Mouse (Mus musculus): ENCODE results near the gene Bcl10. TPM values are rescaled to one million over a fixed set of nuclear protein-coding genes. Genes with fewer than 3 reads are reported as not detected.

Gene Bcl10
- polyA plus RNA-seq, 1 experiment from 2014 or later = 25.0 TPM

DNA sequence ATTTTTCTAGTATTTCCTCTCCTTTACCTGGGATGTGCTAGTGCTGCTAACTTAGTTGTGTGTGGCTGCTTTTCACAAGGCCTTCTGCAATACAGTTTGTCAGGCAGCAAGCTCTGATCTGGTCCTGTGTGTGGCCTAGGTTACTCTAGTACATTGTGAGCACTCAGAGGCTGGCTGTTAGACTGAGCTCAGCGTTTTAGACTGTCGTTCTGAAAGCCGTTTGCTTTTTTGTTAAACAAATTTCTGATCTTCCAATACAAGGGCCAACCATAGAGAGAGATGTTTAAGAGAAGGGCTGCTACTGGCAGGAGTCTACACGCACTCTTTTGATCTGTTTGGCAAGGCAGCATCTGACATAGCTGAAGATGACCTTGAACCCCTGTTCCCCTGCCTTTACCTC, 17.4 kb downstream of the Bcl10 start:
- Histone ChIP-seq H3K27ac (no peak overlapping the region), H3K4me1 (peaks cover 52% of the 10 kb centered on the region), H3K36me3 (peaks cover 40% of the 10 kb centered on the region), H3K4me2 (peak overlapping the region; percentile 90), H3K9ac (no peak overlapping the region), H3K4me3 (no peak overlapping the region), H3K27me3 (replicated peaks) (no peaks in the 10 kb centered on the region), H3K9me3 (replicated peaks) (no peaks in the 10 kb centered on the region)
- WGBS (ENCODE audit: insufficient replicate concordance) = 72% methylated on average over 4 of the region's 4 CpGs
- ATAC-seq = no peak

DNA sequence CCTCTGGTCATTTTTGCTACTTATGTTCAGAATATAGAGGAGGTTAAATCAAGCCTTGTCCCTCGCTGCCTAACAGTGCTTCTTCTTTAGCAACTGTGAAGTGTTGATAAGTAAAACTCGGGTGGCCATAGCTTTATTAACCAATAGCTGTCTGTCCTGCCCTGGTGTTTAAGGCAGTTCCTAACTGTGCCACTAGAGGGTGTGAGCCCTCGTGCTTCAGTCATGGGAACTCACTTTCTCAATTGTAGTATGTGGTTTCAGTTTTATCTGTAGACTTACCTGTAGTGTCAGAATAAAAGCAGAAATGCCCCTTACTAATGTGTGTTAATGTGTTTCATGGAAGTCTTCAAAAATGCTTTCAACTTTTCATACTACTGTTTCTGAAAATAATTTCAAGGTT, 19.4 kb downstream of the Bcl10 start:
- no peak overlapping the region for H3K9ac ChIP-seq
- WGBS (ENCODE audit: insufficient replicate concordance) = 6% methylated on average over 3 of the region's 3 CpGs
- peaks cover 44% of the 10 kb centered on the region for H3K36me3 ChIP-seq
- H3K4me3 ChIP-seq = no peak overlapping the region
- H3K9me3 ChIP-seq (replicated peaks) = no peaks in the 10 kb centered on the region
- peaks cover 62% of the 10 kb centered on the region for H3K4me1 ChIP-seq
- no peak; the same call in 1 of the 2 replicates for ATAC-seq
- no peaks in the 10 kb centered on the region for H3K27me3 ChIP-seq (replicated peaks)
- no peak overlapping the region for H3K27ac ChIP-seq
- no peak overlapping the region for H3K4me2 ChIP-seq

DNA sequence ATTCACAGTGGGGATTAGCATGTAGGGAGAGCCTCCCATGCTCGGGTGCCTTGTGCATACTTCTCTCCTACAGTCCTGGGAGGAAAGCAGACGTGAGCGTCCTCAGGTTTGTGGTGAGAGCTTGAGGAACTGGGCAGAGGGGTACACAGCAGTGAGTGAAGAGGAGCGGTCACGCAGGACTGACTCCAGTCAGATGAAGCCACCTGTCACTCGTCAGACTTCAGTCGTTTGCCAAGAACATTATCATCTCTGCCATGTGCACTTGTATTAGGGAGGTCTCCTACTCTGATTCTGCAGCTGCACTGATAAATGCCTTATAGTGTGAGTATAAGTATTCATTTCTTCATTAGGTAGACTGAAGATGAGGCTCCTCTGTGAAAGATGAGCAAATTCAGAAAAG, 21.7 kb downstream of the Bcl10 start:
- 57% methylated on average over 7 of the region's 7 CpGs for WGBS (ENCODE audit: insufficient replicate concordance)
- H3K4me2 ChIP-seq = no peak overlapping the region
- no peak overlapping the region for H3K27ac ChIP-seq
- H3K36me3 ChIP-seq = peaks cover 44% of the 10 kb centered on the region
- peak; percentile 47 for ATAC-seq
- peaks cover 44% of the 10 kb centered on the region for H3K4me1 ChIP-seq
- no peak overlapping the region for H3K4me3 ChIP-seq
- H3K27me3 ChIP-seq (replicated peaks) = no peaks in the 10 kb centered on the region
- H3K9me3 ChIP-seq (replicated peaks) = no peaks in the 10 kb centered on the region
- H3K9ac ChIP-seq = no peak overlapping the region

DNA sequence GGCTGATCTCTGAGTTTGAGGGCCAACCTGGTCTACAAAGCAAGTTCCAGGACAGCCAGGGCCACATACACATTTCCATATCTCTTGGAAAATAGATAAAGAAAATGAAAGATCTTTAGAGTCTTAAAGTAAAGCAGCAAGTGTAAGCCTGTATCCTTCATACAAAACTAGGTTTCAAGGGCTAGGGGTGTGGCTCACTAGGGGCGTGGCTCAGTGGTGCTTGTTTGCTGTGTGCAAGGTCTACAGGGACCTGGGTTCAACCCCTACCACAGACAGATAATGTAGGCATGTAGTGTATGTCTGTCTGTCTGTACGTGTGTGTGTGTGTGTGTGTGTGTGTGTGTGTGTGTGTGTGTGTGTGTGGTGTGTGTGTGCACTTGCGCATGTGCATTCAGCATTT, 23.3 kb downstream of the Bcl10 start:
- Histone ChIP-seq H3K27me3 (replicated peaks) (no peaks in the 10 kb centered on the region), H3K36me3 (peaks cover 36% of the 10 kb centered on the region), H3K4me2 (no peak overlapping the region), H3K4me1 (peaks cover 45% of the 10 kb centered on the region), H3K9ac (no peak overlapping the region), H3K4me3 (no peak overlapping the region), H3K9me3 (replicated peaks) (no peaks in the 10 kb centered on the region), H3K27ac (no peak overlapping the region)
- 66% methylated on average over 3 of the region's 3 CpGs for WGBS (ENCODE audit: insufficient replicate concordance)
- no peak for ATAC-seq

DNA sequence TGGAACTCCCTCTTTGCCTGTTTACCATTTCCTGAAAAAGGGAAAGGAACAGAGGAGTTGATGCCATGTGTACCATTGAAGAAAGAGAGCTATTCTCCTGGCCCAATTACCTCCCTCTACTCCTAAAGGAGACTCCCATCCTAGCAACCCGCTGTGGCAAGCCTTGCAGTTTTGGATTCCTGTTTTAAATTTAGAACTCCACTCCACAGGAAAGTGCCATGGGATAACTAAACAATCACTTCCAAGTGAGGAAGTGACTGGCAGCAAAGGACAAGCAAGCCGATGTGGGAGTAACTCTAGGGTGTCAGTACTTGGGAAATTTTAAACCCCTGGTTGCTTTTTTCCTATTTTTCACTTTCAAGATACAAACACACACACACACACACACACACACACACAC, 24.1 kb downstream of the Bcl10 start:
- no peak overlapping the region for H3K4me3 ChIP-seq
- 47% methylated on average over 2 of the region's 2 CpGs for WGBS (ENCODE audit: insufficient replicate concordance)
- no peaks in the 10 kb centered on the region for H3K9me3 ChIP-seq (replicated peaks)
- no peak overlapping the region for H3K9ac ChIP-seq
- peaks cover 30% of the 10 kb centered on the region for H3K36me3 ChIP-seq
- no peak overlapping the region for H3K4me2 ChIP-seq
- no peak for ATAC-seq
- H3K27ac ChIP-seq = no peak overlapping the region
- peaks cover 47% of the 10 kb centered on the region for H3K4me1 ChIP-seq
- H3K27me3 ChIP-seq (replicated peaks) = no peaks in the 10 kb centered on the region

DNA sequence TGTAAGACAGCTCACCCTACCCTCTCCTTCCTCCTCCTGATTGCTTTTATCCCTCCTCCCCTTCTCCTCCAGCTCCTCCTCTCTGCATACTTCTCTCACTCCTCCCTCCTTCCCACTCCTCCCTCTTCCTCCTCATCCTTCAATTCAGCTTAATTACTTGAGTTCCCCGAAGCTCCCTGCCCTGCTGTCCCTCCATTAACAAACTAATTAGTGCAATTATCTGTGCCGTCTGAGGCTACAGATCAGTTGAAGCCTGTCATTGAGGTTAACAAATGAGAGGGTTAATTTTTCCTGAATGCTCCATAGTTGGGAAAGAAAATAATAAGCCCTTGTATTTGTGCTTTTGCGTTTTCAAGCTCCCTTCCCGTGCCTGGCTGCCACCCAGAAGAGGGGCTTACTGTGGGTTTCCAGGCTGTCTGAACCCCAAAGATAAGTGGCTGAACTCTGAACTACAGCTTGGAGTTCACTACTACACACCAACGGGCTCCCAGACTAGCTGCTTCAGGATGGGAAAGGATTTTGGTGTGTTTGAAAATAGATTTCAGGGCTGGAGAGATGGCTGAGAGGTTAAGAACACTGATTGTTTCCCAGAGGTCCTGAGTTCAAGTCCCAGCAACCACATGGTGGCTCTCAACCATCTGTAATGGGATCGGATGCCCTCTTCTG, 25.1 kb downstream of the Bcl10 start:
- no peak overlapping the region for H3K4me3 ChIP-seq
- WGBS (ENCODE audit: insufficient replicate concordance) = 30% methylated on average over 6 of the region's 6 CpGs
- no peak overlapping the region for H3K9ac ChIP-seq
- peaks cover 51% of the 10 kb centered on the region for H3K4me1 ChIP-seq
- no peak overlapping the region for H3K4me2 ChIP-seq
- no peak for ATAC-seq
- H3K9me3 ChIP-seq (replicated peaks) = no peaks in the 10 kb centered on the region
- no peak overlapping the region for H3K27ac ChIP-seq
- peaks cover 28% of the 10 kb centered on the region for H3K36me3 ChIP-seq
- H3K27me3 ChIP-seq (replicated peaks) = no peaks in the 10 kb centered on the region

DNA sequence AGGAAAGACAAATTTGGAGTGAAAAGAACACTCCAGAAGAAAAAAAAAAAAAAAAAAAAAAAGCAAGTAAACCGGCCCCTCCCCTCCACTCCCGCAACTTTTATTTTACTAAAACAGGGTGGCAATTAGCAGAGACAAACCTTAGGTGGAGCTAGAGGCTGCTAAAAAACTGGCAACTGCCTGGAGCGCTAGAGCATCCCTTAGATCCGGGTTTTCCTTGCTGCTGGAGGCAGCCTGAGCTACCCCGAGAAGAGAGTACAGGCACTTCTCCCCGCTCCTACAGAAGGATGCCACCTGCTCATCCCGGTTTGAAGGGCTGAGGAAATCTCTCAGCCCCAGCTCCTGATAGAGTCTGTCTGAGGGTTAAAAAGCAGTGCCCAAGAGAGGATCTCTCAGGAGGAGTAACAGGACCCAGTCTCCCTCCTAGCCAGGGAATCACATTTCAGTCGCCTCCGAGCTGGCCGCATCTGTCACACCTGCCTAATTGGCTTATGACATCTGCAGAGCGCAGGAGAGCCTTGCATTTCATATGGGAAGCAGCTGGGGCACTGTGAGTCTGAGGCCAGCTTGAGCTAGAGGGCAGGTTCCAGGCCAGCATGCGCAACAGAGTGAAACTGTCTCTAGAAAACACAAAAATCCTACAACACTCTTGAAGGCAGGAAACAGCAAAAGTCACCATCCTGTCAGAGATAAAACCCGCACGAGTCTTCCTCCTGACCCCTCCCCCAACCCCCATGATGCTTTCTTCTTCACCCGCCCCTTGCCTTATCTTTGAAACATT, 27.6 kb downstream of the Bcl10 start:
- peak overlapping the region; percentile 66 for H3K27ac ChIP-seq
- H3K4me2 ChIP-seq = peak overlapping the region; percentile 73
- H3K4me3 ChIP-seq = peak overlapping the region; percentile 40
- no peaks in the 10 kb centered on the region for H3K27me3 ChIP-seq (replicated peaks)
- peaks cover 50% of the 10 kb centered on the region for H3K4me1 ChIP-seq
- H3K9me3 ChIP-seq (replicated peaks) = no peaks in the 10 kb centered on the region
- H3K36me3 ChIP-seq = peaks cover 6% of the 10 kb centered on the region
- WGBS (ENCODE audit: insufficient replicate concordance) = 4% methylated on average over 15 of the region's 15 CpGs
- H3K9ac ChIP-seq = 0 out of 2 replicates have a peak overlapping the region, but pooled peaks have one; percentile 40
- peak; percentile 56 for ATAC-seq

DNA sequence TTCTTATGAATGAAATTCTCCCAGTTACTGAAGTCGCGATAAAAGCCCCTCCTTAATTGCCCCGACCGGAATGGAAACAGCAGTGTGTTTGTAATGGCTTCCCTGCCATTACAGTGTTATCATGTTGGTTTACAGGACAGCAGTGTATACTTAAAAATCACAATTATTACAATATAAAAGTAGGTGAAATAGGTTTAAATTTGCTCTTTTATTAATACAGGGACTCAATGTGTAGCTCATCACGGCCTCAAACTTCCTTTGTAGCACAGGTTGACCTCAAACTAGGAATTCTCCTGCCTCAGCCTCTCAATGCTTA, 28.2 kb downstream of the Bcl10 start:
- H3K9ac ChIP-seq = no peak overlapping the region
- H3K4me2 ChIP-seq = peak overlapping the region; percentile 73
- peak overlapping the region; percentile 40 for H3K4me3 ChIP-seq
- 16% methylated on average over 5 of the region's 5 CpGs for WGBS (ENCODE audit: insufficient replicate concordance)
- no peaks in the 10 kb centered on the region for H3K27me3 ChIP-seq (replicated peaks)
- H3K36me3 ChIP-seq = peaks cover under 1% of the 10 kb centered on the region; the same call in 1 of the 2 replicates
- no peak overlapping the region for H3K27ac ChIP-seq
- no peaks in the 10 kb centered on the region for H3K9me3 ChIP-seq (replicated peaks)
- ATAC-seq = no peak; the same call in 1 of the 2 replicates
- peaks cover 48% of the 10 kb centered on the region for H3K4me1 ChIP-seq

DNA sequence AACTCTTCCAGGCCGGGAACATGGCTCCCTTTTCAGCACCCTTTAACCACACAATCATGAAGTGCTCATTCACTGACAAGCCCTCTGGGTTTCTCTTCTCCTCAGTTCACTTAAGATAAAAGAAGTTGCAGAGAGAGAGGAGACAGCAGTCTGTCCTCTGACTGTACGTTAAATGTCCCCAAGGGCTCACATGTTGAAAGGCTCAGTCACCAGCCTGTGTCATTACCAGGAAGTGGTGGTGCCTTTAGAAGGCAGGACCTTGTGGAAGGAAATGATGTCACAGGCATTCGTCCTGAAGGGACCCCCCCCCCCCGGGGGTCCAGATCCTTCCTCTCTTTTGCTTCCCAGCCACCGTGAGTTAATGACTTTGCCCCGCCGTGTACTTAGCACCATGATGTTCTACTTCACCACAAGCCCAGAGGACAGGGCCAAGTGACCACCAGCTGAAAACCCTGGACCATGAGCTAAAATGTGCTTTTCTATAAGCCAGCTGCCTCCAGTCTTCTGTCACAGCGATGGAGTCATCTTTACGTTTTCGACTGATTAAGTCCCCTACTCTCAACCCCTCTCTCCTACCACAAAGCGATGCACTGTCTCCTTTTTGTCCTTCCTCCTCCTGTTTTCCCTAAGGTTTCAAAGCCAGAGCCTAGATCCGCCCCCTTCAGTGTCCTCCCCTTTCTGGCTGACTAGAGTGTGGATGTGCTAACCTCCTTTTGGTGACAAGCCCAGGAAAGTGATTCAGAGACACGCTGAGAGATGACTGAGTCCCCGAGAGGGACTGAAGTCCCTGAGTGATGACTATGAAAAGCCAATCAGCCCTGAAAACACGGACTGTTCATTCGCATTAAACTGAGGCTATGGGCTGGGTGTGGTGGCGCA, 28.9 kb downstream of the Bcl10 start:
- Histone ChIP-seq H3K27me3 (replicated peaks) (no peaks in the 10 kb centered on the region), H3K4me1 (peaks cover 42% of the 10 kb centered on the region), H3K27ac (no peak overlapping the region), H3K4me2 (peak overlapping the region; percentile 73), H3K36me3 (no peaks in the 10 kb centered on the region), H3K9ac (no peak overlapping the region), H3K9me3 (replicated peaks) (no peaks in the 10 kb centered on the region), H3K4me3 (no peak overlapping the region)
- 43% methylated on average over 16 of the region's 17 CpGs for WGBS (ENCODE audit: insufficient replicate concordance)
- no peak for ATAC-seq

DNA sequence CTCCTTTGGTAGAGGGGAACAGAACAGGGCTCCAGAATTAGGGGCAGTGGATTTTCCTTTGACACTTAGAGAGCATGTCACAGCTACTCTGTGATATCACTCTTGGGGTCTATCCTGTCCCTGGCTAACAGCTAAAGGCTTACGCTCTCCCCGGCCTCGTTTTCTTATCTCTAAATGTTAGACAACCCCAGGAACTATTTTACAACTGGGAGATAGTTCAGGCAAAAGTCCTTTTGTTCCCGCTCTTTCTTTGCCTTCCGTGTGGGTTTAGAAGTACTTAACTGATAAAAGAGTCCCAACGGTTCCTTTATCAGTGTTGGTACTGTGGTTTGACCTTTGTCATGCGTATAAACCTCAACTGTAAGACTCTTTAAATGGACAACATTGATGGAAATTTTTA, 30.3 kb downstream of the Bcl10 start:
- 0 out of 2 replicates have a peak overlapping the region, but pooled peaks have one; percentile 1 for H3K4me2 ChIP-seq
- no peak overlapping the region for H3K4me3 ChIP-seq
- H3K4me1 ChIP-seq = peaks cover 42% of the 10 kb centered on the region
- H3K27ac ChIP-seq = 0 out of 2 replicates have a peak overlapping the region, but pooled peaks have one; percentile 7
- H3K27me3 ChIP-seq (replicated peaks) = no peaks in the 10 kb centered on the region
- no peaks in the 10 kb centered on the region for H3K9me3 ChIP-seq (replicated peaks)
- no peak overlapping the region for H3K9ac ChIP-seq
- ATAC-seq = peak; percentile 12; the same call in 1 of the 2 replicates
- H3K36me3 ChIP-seq = no peaks in the 10 kb centered on the region
- WGBS (ENCODE audit: insufficient replicate concordance) = 8% methylated on average over 7 of the region's 7 CpGs

DNA sequence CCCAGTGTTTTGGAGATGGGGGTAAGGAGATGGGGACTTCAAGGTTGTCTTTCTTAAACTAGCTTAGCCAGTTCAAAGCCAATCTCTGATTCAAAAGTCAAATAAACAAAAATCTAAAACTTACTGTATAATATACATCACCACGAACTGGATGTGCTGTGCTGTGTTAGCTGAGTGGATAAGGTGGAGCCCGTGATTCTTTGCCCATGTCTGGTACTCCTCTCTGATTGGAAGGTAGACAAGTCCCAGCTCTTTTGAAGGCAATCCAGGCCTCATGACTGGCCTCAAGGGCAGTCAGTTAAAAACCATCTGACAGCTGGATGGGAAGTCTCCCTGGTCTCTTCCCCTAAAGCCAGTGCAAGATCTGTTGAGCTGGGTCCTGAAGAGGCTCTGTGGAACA, 30.8 kb downstream of the Bcl10 start:
- no peaks in the 10 kb centered on the region for H3K27me3 ChIP-seq (replicated peaks)
- no peak for ATAC-seq
- no peaks in the 10 kb centered on the region for H3K36me3 ChIP-seq
- no peak overlapping the region for H3K4me2 ChIP-seq
- no peaks in the 10 kb centered on the region; the same call in 1 of the 2 replicates for H3K9me3 ChIP-seq (replicated peaks)
- no peak overlapping the region for H3K27ac ChIP-seq
- 63% methylated on average over 2 of the region's 2 CpGs for WGBS (ENCODE audit: insufficient replicate concordance)
- peaks cover 42% of the 10 kb centered on the region for H3K4me1 ChIP-seq
- H3K9ac ChIP-seq = no peak overlapping the region
- H3K4me3 ChIP-seq = no peak overlapping the region

DNA sequence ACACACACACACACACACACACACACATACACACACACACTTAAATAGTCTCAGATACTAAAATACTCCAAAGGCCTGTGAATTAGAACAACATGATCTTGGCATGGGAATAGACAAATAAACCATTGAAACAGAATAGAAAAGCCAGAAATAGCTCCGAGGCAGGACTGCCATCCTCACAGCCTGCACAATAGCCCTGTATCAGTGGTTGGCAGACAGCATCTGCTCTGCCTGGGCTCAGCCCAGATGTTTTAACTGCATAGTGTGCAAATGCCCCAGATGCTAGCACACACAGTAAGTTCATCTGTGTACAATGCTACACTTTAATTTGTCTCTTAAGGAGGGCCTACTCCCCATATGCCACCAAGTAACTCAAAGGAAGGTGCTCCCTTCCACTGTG, 37.2 kb downstream of the Bcl10 start:
- Histone ChIP-seq H3K4me1 (peaks cover 19% of the 10 kb centered on the region), H3K36me3 (no peaks in the 10 kb centered on the region), H3K9ac (no peak overlapping the region), H3K27ac (no peak overlapping the region), H3K27me3 (replicated peaks) (peaks cover 26% of the 10 kb centered on the region), H3K9me3 (replicated peaks) (no peaks in the 10 kb centered on the region; the same call in 1 of the 2 replicates), H3K4me2 (no peak overlapping the region), H3K4me3 (no peak overlapping the region)
- ATAC-seq = no peak
- WGBS (ENCODE audit: insufficient replicate concordance) = 41% methylated on average over 1 of the region's 1 CpGs
